Mouse (Mus musculus) frontal cortex, postnatal 25 days (tissue): ENCODE results near the gene Polq.
"Not testable (repeated sequence)": the region's sequence is repeated elsewhere in the genome, so short reads cannot be mapped to it uniquely, and the experiment has no call there.

ENCODE experiments used
- DNase-seq, 2 experiments: peaks; one replicate each; pipeline ENCODE4 v3.0.0; 2022; ENCODE audit warnings: low spot score in 2 of 2

Gene Polq

DNA sequence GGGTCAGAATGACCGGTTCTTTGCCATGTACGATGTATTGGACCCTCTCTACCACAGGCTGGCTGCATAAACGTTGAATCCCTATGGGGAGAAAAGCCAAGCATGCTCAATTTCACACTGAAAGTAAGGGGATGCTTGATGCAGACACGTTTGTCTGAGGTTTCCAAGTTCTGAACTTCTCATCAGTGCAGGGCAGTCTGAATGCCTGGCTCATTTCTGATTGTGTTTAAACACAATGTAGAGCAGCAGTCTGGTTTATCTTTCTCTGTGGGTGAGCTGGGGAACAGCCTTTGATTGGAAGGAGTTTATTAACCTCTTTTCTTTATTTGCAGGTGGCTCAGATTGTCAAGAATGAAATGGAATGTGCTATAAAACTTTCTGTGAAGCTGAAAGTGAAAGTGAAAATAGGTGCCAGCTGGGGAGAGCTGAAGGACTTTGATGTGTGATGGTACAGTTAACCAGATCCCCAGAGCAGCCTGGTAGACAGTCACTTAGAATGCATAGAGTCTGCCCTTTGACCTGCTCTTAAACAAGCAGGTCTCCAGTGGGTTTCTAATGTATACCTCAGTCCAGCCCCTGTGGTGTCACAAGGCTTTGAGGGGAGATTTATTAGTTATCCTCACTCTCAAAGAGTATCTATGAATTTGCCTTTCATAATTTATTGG is 82.7 kb downstream of the Polq start:
- no peak for DNase-seq

GRCm38 (mm10) chr16:37108763-37109162 is 97.2 kb downstream of the Polq start:
- DNase-seq, result no peak

GRCm38 (mm10) chr16:37109285-37109684 is 97.7 kb downstream of the Polq start:
- DNase-seq, result no peak

GRCm38 (mm10) chr16:37125190-37125589 is 113.6 kb downstream of the Polq start:
- DNase-seq, result not testable (repeated sequence)
